Mouse (Mus musculus) gonadal fat pad, adult 2 months (tissue): ENCODE measurements around the gene Gm10409. TPM values are rescaled to one million over a fixed set of nuclear protein-coding genes. Genes with fewer than 3 reads are reported as not detected.
"Not testable (repeated sequence)": the region's sequence is repeated elsewhere in the genome, so short reads cannot be mapped to it uniquely, and the experiment has no call there.

ENCODE experiments used
- DNase-seq: peaks from one replicate; pipeline ENCODE4 v3.0.0-alpha.2; 2012; ENCODE audit warnings: low read depth
- polyA plus RNA-seq: library from polyadenylated mRNA; depleted of rRNA; stranded (reverse); fragments of >200 nt; gene quantifications from 2 replicates; pipeline ENCODE4 v1.2.3, GENCODE M21; 2012; rRNA removed

Gm10409 gene
- polyA plus RNA-seq = 0.20 and 0.23 TPM in 2 replicates

- not testable (repeated sequence) for DNase-seq
Measured at GRCm38 (mm10) chr14:3412314-3412713, at the start of gene Gm10409. Gene Gm10409 (plus strand): TSS chr14:3412614.

- not testable (repeated sequence) for DNase-seq
Measured at GRCm38 (mm10) chr14:3394793-3395192, 17.6 kb upstream of the Gm10409 start, which contains the start of gene Gm10413. Gene Gm10413 (plus strand): TSS chr14:3395093.

- not testable (repeated sequence) for DNase-seq
Measured at GRCm38 (mm10) chr14:3427803-3428202, 15.4 kb downstream of the Gm10409 start, which contains the start of gene Gm3005. Gene Gm3005 (plus strand): TSS chr14:3428103.

GRCm38 (mm10) chr14:3449079-3449478, 36.7 kb downstream of the Gm10409 start, which contains the start of gene Gm10408:
Gene Gm10408 (plus strand): TSS chr14:3449379.
- DNase-seq = not testable (repeated sequence)

Other genes starting within 250 kb of the Gm10409 start
- 0.07 and 0.14 TPM in 2 replicates for gene Gm5795, start 224.4 kb upstream of the Gm10409 start, polyA plus RNA-seq
- 0.32 and 0.65 TPM in 2 replicates for gene D830030K20Rik, start 204.1 kb upstream of the Gm10409 start, polyA plus RNA-seq
- gene Gm2956, start 80.0 kb upstream of the Gm10409 start, polyA plus RNA-seq = not detected in 2 replicates
- gene Gm10413, start 17.5 kb upstream of the Gm10409 start, polyA plus RNA-seq = not detected in 2 replicates
- gene Gm3005, start 15.5 kb downstream of the Gm10409 start, polyA plus RNA-seq = 0.23 TPM in 1 of 2 replicates, not detected in the other
- not detected in 2 replicates for gene Gm10408, start 36.8 kb downstream of the Gm10409 start, polyA plus RNA-seq
- gene Gm3012, start 221.9 kb downstream of the Gm10409 start, polyA plus RNA-seq = not detected in 2 replicates
- 0.20 and 0.23 TPM in 2 replicates for gene Gm3020, start 239.4 kb downstream of the Gm10409 start, polyA plus RNA-seq